Mouse (Mus musculus) adipocyte (in vitro differentiated cells): ENCODE results near the gene Samd15.
"Not testable (repeated sequence)": the region's sequence is repeated elsewhere in the genome, so short reads cannot be mapped to it uniquely, and the experiment has no call there.

ENCODE experiments used
- DNase-seq: peaks from one replicate; pipeline ENCODE4 v3.0.0-alpha.2; 2016; ENCODE audit warnings: low spot score

Samd15 gene

GRCm38 (mm10) chr12:87199206-87199972 lies at the start of gene Samd15:
Samd15 (plus strand) TSS chr12:87199723.
- peak; percentile 14 for DNase-seq

GRCm38 (mm10) chr12:87154448-87154847 lies 45.1 kb upstream of the Samd15 start:
- peak; percentile 76 for DNase-seq

GRCm38 (mm10) chr12:87157361-87157760 lies 42.2 kb upstream of the Samd15 start:
- DNase-seq = peak; percentile 79

- no peak for DNase-seq
These were observed 41.4 kb upstream of the Samd15 start for GRCm38 (mm10) chr12:87158099-87158498.

GRCm38 (mm10) chr12:87160310-87160709 lies 39.2 kb upstream of the Samd15 start:
- no peak for DNase-seq

GRCm38 (mm10) chr12:87160815-87161214 lies 38.7 kb upstream of the Samd15 start:
- DNase-seq = no peak

- peak; percentile 59 for DNase-seq
These were observed 24.2 kb upstream of the Samd15 start for GRCm38 (mm10) chr12:87175194-87175946.

GRCm38 (mm10) chr12:87177631-87178030 lies 21.9 kb upstream of the Samd15 start:
- DNase-seq = no peak

GRCm38 (mm10) chr12:87193008-87193407 lies 6.5 kb upstream of the Samd15 start:
- no peak for DNase-seq

GRCm38 (mm10) chr12:87195069-87195468 lies 4.5 kb upstream of the Samd15 start:
- no peak for DNase-seq

- no peak for DNase-seq
These were observed 3.2 kb upstream of the Samd15 start for GRCm38 (mm10) chr12:87196310-87196709.

- DNase-seq = no peak
These were observed 731 bp upstream of the Samd15 start for GRCm38 (mm10) chr12:87198792-87199191.

GRCm38 (mm10) chr12:87199973-87200586 lies 557 bp downstream of the Samd15 start, which contains the start of gene Tmed8:
Tmed8 (minus strand) TSS chr12:87200454.
- DNase-seq = peak; percentile 89

GRCm38 (mm10) chr12:87201694-87202093 lies 2.2 kb downstream of the Samd15 start:
- no peak for DNase-seq

- DNase-seq = not testable (repeated sequence)
These were observed 6.3 kb downstream of the Samd15 start for GRCm38 (mm10) chr12:87205789-87206188.

GRCm38 (mm10) chr12:87212844-87213606 lies 13.5 kb downstream of the Samd15 start:
- no peak for DNase-seq

- DNase-seq = peak; percentile 56
These were observed 16.5 kb downstream of the Samd15 start for GRCm38 (mm10) chr12:87216053-87216452.

- no peak for DNase-seq
These were observed 18.1 kb downstream of the Samd15 start for GRCm38 (mm10) chr12:87217596-87217995.

GRCm38 (mm10) chr12:87219362-87219761 lies 19.8 kb downstream of the Samd15 start:
- DNase-seq = no peak

- no peak for DNase-seq
These were observed 25.4 kb downstream of the Samd15 start for GRCm38 (mm10) chr12:87224950-87225349.

GRCm38 (mm10) chr12:87226801-87227200 lies 27.3 kb downstream of the Samd15 start:
- no peak for DNase-seq

- no peak for DNase-seq
These were observed 30.1 kb downstream of the Samd15 start for GRCm38 (mm10) chr12:87229633-87230032.
